Mouse (Mus musculus): Measurements from ENCODE around the gene Fam178b. TPM values are rescaled to one million over a fixed set of nuclear protein-coding genes. Genes with fewer than 3 reads are reported as not detected.
"Not testable (repeated sequence)": the region's sequence is repeated elsewhere in the genome, so short reads cannot be mapped to it uniquely, and the experiment has no call there.

Gene Fam178b
- polyA plus RNA-seq, 1 experiment from 2014 or later, result 0.59 TPM

DNA sequence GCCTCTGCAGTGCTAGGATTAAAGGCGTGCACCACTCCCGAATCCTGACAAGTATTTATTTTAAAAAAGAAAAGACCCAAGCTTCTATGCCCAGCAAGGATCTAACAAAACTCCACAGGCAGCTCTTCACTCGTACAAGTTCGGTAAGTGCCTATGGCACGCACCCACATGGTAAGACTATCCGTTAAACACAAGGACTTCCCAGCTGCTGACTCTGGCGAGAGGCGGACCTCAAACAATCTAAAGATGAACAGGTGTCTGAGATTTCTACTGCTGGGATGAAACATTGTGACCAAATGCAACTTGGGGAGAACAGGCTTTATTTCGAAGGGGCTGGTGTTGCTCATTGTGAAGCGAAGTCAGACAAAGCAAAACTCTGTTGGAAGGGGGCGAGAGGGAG lies 142.9 kb downstream of the Fam178b start:
- no peak for ATAC-seq (ENCODE audit: low FRiP score, low TSS enrichment)
- TF ChIP-seq EP300 (optimal IDR thresholded peaks at IDR 0.05) (no peak), CTCF (IDR thresholded peaks at IDR 0.05; ENCODE audit: low read depth) (no peak)
- H3K4me1 ChIP-seq (replicated peaks; ENCODE audit: control insufficient read depth, insufficient read depth), result no peaks in the 10 kb centered on the region
- H3K9me3 ChIP-seq (ENCODE audit: control insufficient read depth, low read length), result no peaks in the 10 kb centered on the region
- H3K27ac ChIP-seq (replicated peaks), result no peak overlapping the region
- H3K36me3 ChIP-seq (ENCODE audit: control insufficient read depth, insufficient read depth, low read length), result peaks cover 6% of the 10 kb centered on the region
- no peak for DNase-seq (ENCODE audit: low spot score)
- no peak overlapping the region for H3K4me3 ChIP-seq (ENCODE audit: low read depth, low read length)
- H3K4me2 ChIP-seq (replicated peaks; ENCODE audit: low read depth), result no peak overlapping the region
- H3K27me3 ChIP-seq (ENCODE audit: control insufficient read depth, insufficient read depth, low read length), result no peaks in the 10 kb centered on the region
- H3K9ac ChIP-seq (ENCODE audit: low read length), result no peak overlapping the region
- 87% methylated on average over 11 of the region's 11 CpGs for WGBS

DNA sequence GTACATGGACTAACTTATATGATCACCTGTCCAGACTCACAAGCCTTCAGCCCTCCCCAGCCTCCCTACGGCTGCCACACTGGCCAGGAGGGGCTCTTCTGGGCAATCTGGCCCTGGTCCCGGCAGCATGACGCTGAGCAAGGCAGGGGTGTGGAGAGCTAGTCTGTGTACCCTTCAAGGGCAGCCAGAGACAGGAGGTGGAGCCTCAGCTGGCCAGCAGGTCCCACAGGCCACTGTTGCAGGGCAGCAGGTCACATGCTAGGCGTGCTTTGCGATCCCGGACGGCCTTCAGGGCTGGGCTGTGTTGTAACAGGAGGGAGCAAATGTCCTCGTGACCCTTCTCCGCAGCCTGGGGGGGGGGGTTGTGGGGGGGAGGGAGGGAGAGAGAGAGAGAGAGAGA lies 143.8 kb downstream of the Fam178b start, which contains the start of gene Gm42417:
Gene Gm42417, minus strand, starts transcription at position 244 of the 400 bp plus-strand sequence.
- no peak for TF ChIP-seq CTCF (IDR thresholded peaks at IDR 0.05; ENCODE audit: low read depth)
- TF ChIP-seq EP300 (optimal IDR thresholded peaks at IDR 0.05), result no peak
- H3K27ac ChIP-seq (replicated peaks), result 0 out of 2 replicates have a peak within 1 kb of the TSS, but pooled peaks have one; percentile 35

DNA sequence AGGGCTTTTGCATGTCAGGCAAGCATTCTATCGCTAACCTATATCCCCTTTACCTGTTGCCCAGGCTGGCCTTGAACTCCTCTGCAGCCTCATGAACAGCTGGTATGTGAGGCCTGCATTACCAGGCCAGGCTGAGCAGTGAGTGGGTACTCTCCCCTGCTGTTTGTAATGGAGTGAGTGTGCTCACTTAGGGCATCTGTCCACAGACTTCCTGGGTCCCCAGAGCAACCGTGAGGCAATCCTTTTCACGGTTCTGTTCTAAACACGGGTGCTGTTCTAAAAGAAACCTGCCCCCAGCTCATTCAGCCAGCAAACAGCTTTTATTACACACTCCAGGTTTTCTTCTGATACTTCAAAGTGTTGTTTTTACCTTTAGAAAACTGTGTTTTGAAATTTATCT lies 144.3 kb downstream of the Fam178b start:
- 76% methylated on average over 4 of the region's 4 CpGs for WGBS
- no peaks in the 10 kb centered on the region for H3K27me3 ChIP-seq (ENCODE audit: control insufficient read depth, insufficient read depth, low read length)
- H3K36me3 ChIP-seq (ENCODE audit: control insufficient read depth, insufficient read depth, low read length), result peaks cover 6% of the 10 kb centered on the region
- H3K4me1 ChIP-seq (replicated peaks; ENCODE audit: control insufficient read depth, insufficient read depth), result no peaks in the 10 kb centered on the region
- no peak overlapping the region for H3K4me2 ChIP-seq (replicated peaks; ENCODE audit: low read depth)
- H3K4me3 ChIP-seq (ENCODE audit: low read depth, low read length), result no peak overlapping the region
- no peaks in the 10 kb centered on the region for H3K9me3 ChIP-seq (ENCODE audit: control insufficient read depth, low read length)
- no peak for TF ChIP-seq CTCF (IDR thresholded peaks at IDR 0.05; ENCODE audit: low read depth)
- TF ChIP-seq EP300 (optimal IDR thresholded peaks at IDR 0.05), result no peak
- DNase-seq (ENCODE audit: low spot score) (no peak), ATAC-seq (ENCODE audit: low FRiP score, low TSS enrichment) (no peak)
- no peak overlapping the region for H3K27ac ChIP-seq (replicated peaks)
- no peak overlapping the region for H3K9ac ChIP-seq (ENCODE audit: low read length)

More for the DNA sequence above, 143.8 kb downstream of the Fam178b start, which contains the start of gene Gm42417:
- Histone ChIP-seq H3K36me3 (ENCODE audit: control insufficient read depth, insufficient read depth, low read length) (peaks cover 6% of the 10 kb centered on the region), H3K9ac (ENCODE audit: low read length) (no peak within 1 kb of the TSS), H3K9me3 (ENCODE audit: control insufficient read depth, low read length) (no peaks in the 10 kb centered on the region), H3K4me3 (ENCODE audit: low read depth, low read length) (no peak within 1 kb of the TSS), H3K27me3 (ENCODE audit: control insufficient read depth, insufficient read depth, low read length) (no peaks in the 10 kb centered on the region), H3K4me1 (replicated peaks; ENCODE audit: control insufficient read depth, insufficient read depth) (no peaks in the 10 kb centered on the region), H3K4me2 (replicated peaks; ENCODE audit: low read depth) (no peak within 1 kb of the TSS)
- ATAC-seq (ENCODE audit: low FRiP score, low TSS enrichment), result peak; percentile 85
- WGBS, result 37% methylated on average over 9 of the region's 9 CpGs
- DNase-seq (ENCODE audit: low spot score), result peak; percentile 78

DNA sequence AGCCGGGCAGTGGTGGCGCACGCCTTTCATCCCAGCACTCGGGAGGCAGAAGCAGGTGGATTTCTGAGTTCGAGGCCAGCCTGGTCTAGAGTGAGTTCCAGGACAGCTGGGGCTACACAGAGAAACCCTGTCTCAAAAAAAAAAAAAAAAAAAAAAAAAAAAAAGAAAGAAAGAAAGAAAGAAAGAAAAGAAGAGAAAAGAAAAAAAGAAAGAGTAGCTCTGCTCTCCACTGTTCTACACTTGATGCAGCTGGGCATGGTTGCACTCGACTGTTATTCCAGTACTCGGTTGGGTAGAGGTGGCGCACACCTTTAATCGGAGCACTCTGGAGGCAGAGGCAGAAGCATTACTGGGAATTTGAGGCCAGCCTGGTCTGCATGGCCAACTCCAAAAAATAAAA lies 146.2 kb downstream of the Fam178b start, which contains the start of gene Ankrd23:
Gene Ankrd23, minus strand, starts transcription at position 101 of the 400 bp plus-strand sequence.
- H3K4me1 ChIP-seq (replicated peaks; ENCODE audit: control insufficient read depth, insufficient read depth); H3K4me3 ChIP-seq (ENCODE audit: low read depth, low read length); DNase-seq (ENCODE audit: low spot score); H3K9ac ChIP-seq (ENCODE audit: low read length); H3K9me3 ChIP-seq (ENCODE audit: control insufficient read depth, low read length); ATAC-seq (ENCODE audit: low FRiP score, low TSS enrichment); H3K27me3 ChIP-seq (ENCODE audit: control insufficient read depth, insufficient read depth, low read length); H3K4me2 ChIP-seq (replicated peaks; ENCODE audit: low read depth); H3K27ac ChIP-seq (replicated peaks); H3K36me3 ChIP-seq (ENCODE audit: control insufficient read depth, insufficient read depth, low read length): not testable (repeated sequence)
- whole genome bisulfite sequencing, result 90% methylated on average over 9 of the region's 9 CpGs

- Histone ChIP-seq H3K4me3 (ENCODE audit: low read depth, low read length) (no peak overlapping the region), H3K27me3 (ENCODE audit: control insufficient read depth, insufficient read depth, low read length) (no peaks in the 10 kb centered on the region), H3K4me2 (replicated peaks; ENCODE audit: low read depth) (no peak overlapping the region), H3K36me3 (ENCODE audit: control insufficient read depth, insufficient read depth, low read length) (peaks cover 6% of the 10 kb centered on the region), H3K27ac (replicated peaks) (no peak overlapping the region), H3K9ac (ENCODE audit: low read length) (no peak overlapping the region), H3K4me1 (replicated peaks; ENCODE audit: control insufficient read depth, insufficient read depth) (no peaks in the 10 kb centered on the region), H3K9me3 (ENCODE audit: control insufficient read depth, low read length) (no peaks in the 10 kb centered on the region)
- no peak for ATAC-seq (ENCODE audit: low FRiP score, low TSS enrichment)
- no peak for DNase-seq (ENCODE audit: low spot score)
- WGBS, result 59% methylated on average over 8 of the region's 8 CpGs
- TF ChIP-seq EP300 (optimal IDR thresholded peaks at IDR 0.05) (no peak), CTCF (IDR thresholded peaks at IDR 0.05; ENCODE audit: low read depth) (no peak)
These were observed 146.6 kb downstream of the Fam178b start for GRCm38 (mm10) chr1:36536397-36536728.

- H3K36me3 ChIP-seq (ENCODE audit: control insufficient read depth, insufficient read depth, low read length), result peaks cover 6% of the 10 kb centered on the region; the same call in 1 of the 2 replicates
- no peak; the same call in 1 of the 2 replicates for ATAC-seq (ENCODE audit: low FRiP score, low TSS enrichment)
- H3K27me3 ChIP-seq (ENCODE audit: control insufficient read depth, insufficient read depth, low read length), result no peaks in the 10 kb centered on the region
- no peaks in the 10 kb centered on the region for H3K4me1 ChIP-seq (replicated peaks; ENCODE audit: control insufficient read depth, insufficient read depth)
- H3K4me2 ChIP-seq (replicated peaks; ENCODE audit: low read depth), result no peak overlapping the region
- TF ChIP-seq CTCF (IDR thresholded peaks at IDR 0.05; ENCODE audit: low read depth), result no peak
- no peak for TF ChIP-seq EP300 (optimal IDR thresholded peaks at IDR 0.05)
- no peak overlapping the region for H3K27ac ChIP-seq (replicated peaks)
- no peaks in the 10 kb centered on the region for H3K9me3 ChIP-seq (ENCODE audit: control insufficient read depth, low read length)
- H3K9ac ChIP-seq (ENCODE audit: low read length), result no peak overlapping the region
- no peak for DNase-seq (ENCODE audit: low spot score)
- H3K4me3 ChIP-seq (ENCODE audit: low read depth, low read length), result no peak overlapping the region
- 82% methylated on average over 11 of the region's 11 CpGs for WGBS
These were observed 147.2 kb downstream of the Fam178b start for GRCm38 (mm10) chr1:36535477-36536396.
